10 mouse cellular contexts compared by ENCODE assay signal in genomic region chrX:11797870-11798269, GRCm38 (mm10).
A peak's percentile ranks its signal among the peaks of the same experiment; 100 is the strongest.
DNase-seq lines count a peak whose midpoint lies in the region; ATAC-seq lines count a peak whose summit lies in the region.
"Had no signal": no experiment of that assay in that cellular context is flagged by ENCODE, and none has a peak within 500 bp of the region (broad histone marks: within the 10 kb centered on the region; RNA-seq: fewer than 3 reads in every experiment).

No protein-coding gene starts in this region.

- H3K9ac ChIP-seq in forebrain, embryonic 13.5 days = no peak overlapping the region
- H3K9ac ChIP-seq in hindbrain, embryonic 14.5 days = no peak overlapping the region
- H3K9ac ChIP-seq: limb, embryonic 12.5 days had no signal

- H3K9me3 ChIP-seq in forebrain, embryonic 13.5 days (replicated peaks) = no peaks in the 10 kb centered on the region
- H3K9me3 ChIP-seq in hindbrain, embryonic 14.5 days (ENCODE audit: control insufficient read depth, low read length) = no peaks in the 10 kb centered on the region

- H3K4me1 ChIP-seq in forebrain, embryonic 13.5 days = peaks cover 23% of the 10 kb centered on the region
- H3K4me1 ChIP-seq in hindbrain, embryonic 14.5 days (replicated peaks; ENCODE audit: control insufficient read depth, insufficient read depth, low read length) = peaks cover 7% of the 10 kb centered on the region; the same call in 1 of the 2 replicates

- H3K4me3 ChIP-seq in forebrain, embryonic 13.5 days = no peak overlapping the region
- no peak overlapping the region for H3K4me3 ChIP-seq in hindbrain, embryonic 14.5 days (replicated peaks; ENCODE audit: low read length)
- H3K4me3 ChIP-seq: limb, embryonic 12.5 days had no signal

- WGBS in forebrain, embryonic 13.5 days = 8% methylated on average over 10 of the region's 11 CpGs
- 9% methylated on average over 10 of the region's 11 CpGs for WGBS in hindbrain, embryonic 14.5 days

- ATAC-seq in forebrain, embryonic 13.5 days = peak; percentile 54; the same call in 1 of the 2 replicates
- peak; percentile 63; the same call in 1 of the 2 replicates for ATAC-seq in hindbrain, embryonic 14.5 days (ENCODE audit: low FRiP score)
- ATAC-seq: Patski had no signal

- H3K4me2 ChIP-seq in forebrain, embryonic 13.5 days = peak overlapping the region; percentile 22; the same call in 1 of the 2 replicates
- H3K4me2 ChIP-seq in hindbrain, embryonic 14.5 days (replicated peaks) = peak overlapping the region; percentile 4; the same call in 1 of the 2 replicates
- H3K4me2 ChIP-seq: limb, embryonic 12.5 days had no signal

- peak overlapping the region; percentile 59 for H3K27ac ChIP-seq in forebrain, embryonic 13.5 days
- H3K27ac ChIP-seq in hindbrain, embryonic 14.5 days = 0 out of 2 replicates have a peak overlapping the region, but pooled peaks have one; percentile 47
- H3K27ac ChIP-seq: limb, embryonic 12.5 days had no signal

- peak; percentile 9 to 33 for DNase-seq in left cerebral cortex, adult 18-20 months (ENCODE audit: low spot score in 2 of 2)
- no peak for DNase-seq in left cerebral cortex, adult 11 months (ENCODE audit: low spot score)
- DNase-seq in hindbrain, embryonic 14.5 days (ENCODE audit: low spot score) = peak; percentile 66
- DNase-seq in lung, postnatal 36 days = peak; percentile 60
- no peak for DNase-seq in testis, postnatal 10 days (ENCODE audit: low spot score)
- no peak for DNase-seq in right cerebral cortex, postnatal 14 days
- DNase-seq in adrenal gland, postnatal 14 days = no peak

- no peaks in the 10 kb centered on the region for H3K27me3 ChIP-seq in forebrain, embryonic 13.5 days
- H3K27me3 ChIP-seq in hindbrain, embryonic 14.5 days (ENCODE audit: control insufficient read depth, insufficient read depth, low read length) = 0 out of 2 replicates have a peak, but pooled peaks cover 10% of the 10 kb centered on the region
- H3K27me3 ChIP-seq: Patski had no signal

- no peaks in the 10 kb centered on the region for H3K36me3 ChIP-seq in forebrain, embryonic 13.5 days (ENCODE audit: poor library complexity, severe bottlenecking)
- no peaks in the 10 kb centered on the region for H3K36me3 ChIP-seq in hindbrain, embryonic 14.5 days (replicated peaks; ENCODE audit: control insufficient read depth, insufficient read depth)
- H3K36me3 ChIP-seq: limb, embryonic 12.5 days had no signal

Comparison
In these comparisons a context has a peak if more than half of its experiments do, and no peak if none do; other contexts are left out.
1. DNase-seq: peak in left cerebral cortex, adult 18-20 months (2 of 2), hindbrain, embryonic 14.5 days (single experiment) and lung, postnatal 36 days (single experiment); none in left cerebral cortex, adult 11 months (single experiment), testis, postnatal 10 days (single experiment), right cerebral cortex, postnatal 14 days (single experiment) and adrenal gland, postnatal 14 days (single experiment).